Mouse (Mus musculus) CH12.LX (cell line): ENCODE measurements at regions not wholly inside any gene's neighbourhood (a gene's known extent, or its start where the extent isn't known, plus 50 kb on each side); places are given as distances from the start of the nearest gene placed in this dataset.

Experiments used
- DNase-seq: peaks from one replicate; pipeline ENCODE4 v3.0.0-alpha.2; 2013; ENCODE audit errors: extremely low read depth
- H3K27ac ChIP-seq: 2 replicates; pipeline ENCODE4 v1.5.1; 2012; ENCODE audit warnings: low read depth, mild to moderate bottlenecking, control low read depth, moderate library complexity; ENCODE audit not compliant: insufficient read depth
- H3K27me3 ChIP-seq: replicated peaks from 2 replicates; pipeline ENCODE3; 2012; ENCODE audit warnings: inconsistent platforms
- H3K36me3 ChIP-seq, 2 experiments: replicated peaks in 1 of 2; 2 replicates each; pipeline versions ENCODE3 to v1.6.1; 2012; ENCODE audit warnings: inconsistent platforms in 1 of 2, low read length in 1 of 2, mild to moderate bottlenecking in 1 of 2, mixed read lengths in 1 of 2, moderate library complexity in 1 of 2; ENCODE audit not compliant: control insufficient read depth in 1 of 2, insufficient read depth in 1 of 2
- H3K4me1 ChIP-seq, 2 experiments: 2 replicates each; pipeline ENCODE4 v1.6.1; 2012; ENCODE audit warnings: inconsistent platforms in 1 of 2, moderate library complexity in 1 of 2; ENCODE audit not compliant: insufficient read depth in 2 of 2, control insufficient read depth in 1 of 2
- H3K4me2 ChIP-seq: 2 replicates; pipeline ENCODE4 v1.6.1; 2012; ENCODE audit warnings: low read depth, mild to moderate bottlenecking, control low read depth; ENCODE audit not compliant: poor library complexity, insufficient read depth, severe bottlenecking
- H3K4me3 ChIP-seq, 3 experiments: fragments of 150-350 bp in 1 of 3; sonication (generic) in 1 of 3; replicated peaks in 1 of 3; 2 replicates each; pipeline versions ENCODE3 to v1.5.1; 2011 to 2012; ENCODE audit warnings: low read depth in 2 of 3, low read length in 2 of 3, mild to moderate bottlenecking in 2 of 3, moderate library complexity in 2 of 3, control low read depth in 1 of 3, improper control_type of control experiment in 1 of 3, inconsistent platforms in 1 of 3, mixed read lengths in 1 of 3; ENCODE audit not compliant: poor library complexity in 1 of 3
- H3K79me2 ChIP-seq: replicated peaks from 2 replicates; pipeline ENCODE4 v1.6.1; 2012; ENCODE audit warnings: mild to moderate bottlenecking, moderate library complexity; ENCODE audit not compliant: control insufficient read depth, poor library complexity, insufficient read depth, severe bottlenecking; ENCODE audit errors: extremely low read depth
- H3K9ac ChIP-seq: 2 replicates; pipeline ENCODE4 v1.6.1; 2012; ENCODE audit warnings: low read depth, mild to moderate bottlenecking, control low read depth, moderate library complexity; ENCODE audit not compliant: insufficient read depth
- H3K9me3 ChIP-seq: replicated peaks from 2 replicates; pipeline ENCODE3; 2012; ENCODE audit warnings: low read length, inconsistent platforms, mixed read lengths
- BHLHE40 ChIP-seq: IDR thresholded peaks from 2 replicates; pipeline ENCODE4 v1.6.1; 2011; ENCODE audit warnings: mild to moderate bottlenecking, low read depth, low read length, improper control_type of control experiment
- CHD2 ChIP-seq: IDR thresholded peaks from 2 replicates; pipeline ENCODE4 v1.6.1; 2011; ENCODE audit warnings: low read length, improper control_type of control experiment
- CTCF ChIP-seq, 2 experiments: IDR thresholded peaks in 1 of 2; conservative IDR thresholded peaks in 1 of 2; 2 replicates each; pipeline ENCODE4 v1.5.1; 2011 to 2012; ENCODE audit warnings: low read depth in 2 of 2, low read length in 2 of 2, improper control_type of control experiment in 1 of 2, inconsistent platforms in 1 of 2, mild to moderate bottlenecking in 1 of 2, moderate library complexity in 1 of 2
- ELF1 ChIP-seq: IDR thresholded peaks from 2 replicates; pipeline ENCODE4 v1.6.1; 2014; ENCODE audit warnings: low read depth, mild to moderate bottlenecking, inconsistent platforms, low read length, improper control_type of control experiment
- EP300 ChIP-seq: IDR thresholded peaks from 2 replicates; pipeline ENCODE4 v1.6.1; 2011; ENCODE audit warnings: low read length, improper control_type of control experiment
- HCFC1 ChIP-seq: IDR thresholded peaks from 2 replicates; pipeline ENCODE4 v1.6.1; 2012; ENCODE audit warnings: low read depth, mild to moderate bottlenecking, inconsistent platforms, low read length, improper control_type of control experiment
- IRF4 ChIP-seq: IDR thresholded peaks from 2 replicates; pipeline ENCODE4 v1.6.1; 2014; ENCODE audit warnings: low read depth, mild to moderate bottlenecking, inconsistent platforms, low read length, improper control_type of control experiment
- JUN ChIP-seq: IDR thresholded peaks from 2 replicates; pipeline ENCODE4 v1.6.1; 2011; ENCODE audit warnings: low read depth, mild to moderate bottlenecking, low read length, improper control_type of control experiment, moderate library complexity; ENCODE audit not compliant: insufficient read depth
- MAX ChIP-seq: IDR thresholded peaks from 2 replicates; pipeline ENCODE4 v1.6.1; 2011; ENCODE audit warnings: low read length, improper control_type of control experiment
- MAZ ChIP-seq: IDR thresholded peaks from 2 replicates; pipeline ENCODE4 v1.6.1; 2012; ENCODE audit warnings: low read depth, mild to moderate bottlenecking, inconsistent platforms, low read length, improper control_type of control experiment, moderate library complexity
- MEF2A ChIP-seq: IDR thresholded peaks from 2 replicates; pipeline ENCODE4 v1.6.1; 2014; ENCODE audit warnings: low read depth, mild to moderate bottlenecking, inconsistent platforms, low read length, improper control_type of control experiment, borderline replicate concordance
- MXI1 ChIP-seq: IDR thresholded peaks from 2 replicates; pipeline ENCODE4 v1.6.1; 2011; ENCODE audit warnings: mild to moderate bottlenecking, low read depth, low read length, improper control_type of control experiment
- MYC ChIP-seq: IDR thresholded peaks from 2 replicates; pipeline ENCODE4 v1.6.1; 2011; ENCODE audit warnings: low read depth, mild to moderate bottlenecking, improper control_type of control experiment, low read length
- NELFE ChIP-seq: IDR thresholded peaks from 2 replicates; pipeline ENCODE4 v1.6.1; 2011; ENCODE audit warnings: low read depth, low read length, improper control_type of control experiment
- NRF1 ChIP-seq: IDR thresholded peaks from 2 replicates; pipeline ENCODE4 v1.6.1; 2014; ENCODE audit warnings: low read depth, mild to moderate bottlenecking, inconsistent platforms, low read length, improper control_type of control experiment, moderate library complexity
- PAX5 ChIP-seq: IDR thresholded peaks from 2 replicates; pipeline ENCODE4 v1.6.1; 2012; ENCODE audit warnings: low read length, inconsistent platforms, mixed read lengths
- POLR2A ChIP-seq: IDR thresholded peaks from 2 replicates; pipeline ENCODE4 v1.6.1; 2011; ENCODE audit warnings: low read depth, mild to moderate bottlenecking, improper control_type of control experiment, low read length
- POLR2AphosphoS2 ChIP-seq: IDR thresholded peaks from 2 replicates; pipeline ENCODE4 v1.6.1; 2011; ENCODE audit warnings: low read depth, low read length, improper control_type of control experiment
- RAD21 ChIP-seq: IDR thresholded peaks from 2 replicates; pipeline ENCODE4 v1.6.1; 2011; ENCODE audit warnings: low read depth, mild to moderate bottlenecking, low read length, improper control_type of control experiment, moderate library complexity
- SIN3A ChIP-seq: IDR thresholded peaks from 2 replicates; pipeline ENCODE4 v1.6.1; 2012; ENCODE audit warnings: low read length, improper control_type of control experiment, inconsistent platforms
- TCF12 ChIP-seq: IDR thresholded peaks from 2 replicates; pipeline ENCODE4 v1.6.1; 2014; ENCODE audit warnings: low read depth, mild to moderate bottlenecking, inconsistent platforms, low read length, improper control_type of control experiment
- UBTF ChIP-seq: IDR thresholded peaks from 2 replicates; pipeline ENCODE4 v1.6.1; 2012; ENCODE audit warnings: low read depth, mild to moderate bottlenecking, inconsistent platforms, low read length, improper control_type of control experiment, moderate library complexity
- USF1 ChIP-seq: IDR thresholded peaks from 2 replicates; pipeline ENCODE4 v1.6.1; 2014; ENCODE audit warnings: low read depth, mild to moderate bottlenecking, inconsistent platforms, low read length, improper control_type of control experiment
- USF2 ChIP-seq: conservative IDR thresholded peaks from 2 replicates; pipeline ENCODE4 v1.6.1; 2011; ENCODE audit warnings: low read depth, low read length, improper control_type of control experiment
- ZC3H11A ChIP-seq: IDR thresholded peaks from 2 replicates; pipeline ENCODE4 v1.6.1; 2012; ENCODE audit warnings: low read depth, mild to moderate bottlenecking, inconsistent platforms, low read length, improper control_type of control experiment
- ZMIZ1 ChIP-seq: IDR thresholded peaks from 2 replicates; pipeline ENCODE4 v1.6.1; 2012; ENCODE audit warnings: low read depth, mild to moderate bottlenecking, inconsistent platforms, low read length, improper control_type of control experiment
- dilution Hi-C: fragments of 300-500 bp; cut with MboI; formaldehyde crosslinking; loops from 2 replicates; pipeline ENCODE4 v1.14.3; 2020; ENCODE audit warnings: low sequenced_read_pairs; ENCODE audit not compliant: extremely low pct_unique_long_range_greater_than_20kb, extremely low pct_ligation_motif_present
- in situ Hi-C: fragments of 300-500 bp; cut with MboI; formaldehyde crosslinking; loops from 3 replicates; pipeline ENCODE4 v1.14.3; 2019; ENCODE audit warnings: low sequenced_read_pairs, low pct_ligation_motif_present, low pct_unique_long_range_greater_than_20kb, mixed read lengths

DNA sequence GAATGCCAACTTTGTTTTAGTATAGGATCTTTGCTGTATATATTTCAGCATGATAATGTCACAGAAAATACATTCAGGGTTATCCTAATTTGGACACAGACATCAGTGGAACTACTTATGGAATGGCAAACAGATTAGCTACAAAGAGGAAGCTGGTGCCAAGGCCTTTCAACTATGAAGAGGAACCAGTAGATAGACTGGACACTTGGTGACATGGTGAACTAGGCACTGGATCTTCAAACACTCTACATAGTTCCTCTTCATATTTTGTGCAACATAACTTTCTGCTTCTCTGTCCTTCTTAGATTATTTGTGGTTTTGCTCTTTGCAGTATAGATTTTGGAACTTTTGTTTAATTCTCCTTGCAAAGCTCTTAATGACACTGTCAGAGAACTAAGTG, 85.4 kb upstream of the Lyplal1 start:
- Histone ChIP-seq H3K4me1 (no peaks in the 10 kb centered on the region), H3K9me3 (peaks cover 46% of the 10 kb centered on the region), H3K4me2 (no peak overlapping the region), H3K27me3 (no peaks in the 10 kb centered on the region), H3K9ac (no peak overlapping the region), H3K79me2 (no peaks in the 10 kb centered on the region), H3K36me3 (no peaks in the 10 kb centered on the region), H3K27ac (no peak overlapping the region), H3K4me3 (no peak overlapping the region)
- in situ Hi-C loops: no loop called here
- dilution Hi-C loops: no loop called here
- TF ChIP-seq MEF2A: no peak
- TF ChIP-seq RAD21: no peak
- no peak for TF ChIP-seq NELFE
- no peak for TF ChIP-seq MAZ
- TF ChIP-seq PAX5: no peak
- no peak for TF ChIP-seq POLR2A
- no peak for DNase-seq

DNA sequence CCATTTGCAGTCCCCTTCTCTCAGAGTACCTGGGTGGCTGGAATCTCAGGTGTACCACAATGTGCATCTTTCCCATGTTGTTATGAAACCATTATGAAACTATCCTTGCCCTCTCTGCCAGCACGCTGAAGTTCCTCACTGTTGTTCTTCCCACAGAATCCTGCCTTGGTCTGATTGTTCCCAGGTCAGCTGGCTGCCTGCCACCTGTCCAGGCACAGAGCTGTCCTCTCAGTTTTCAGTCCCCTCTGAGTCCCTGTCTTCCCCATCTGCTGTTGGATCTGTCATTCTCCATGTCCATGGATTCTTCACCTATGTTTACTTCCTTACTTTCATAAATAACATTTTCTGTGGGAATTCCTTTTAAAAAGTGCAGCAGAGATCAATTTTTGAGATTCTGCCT, 81.3 kb upstream of the Lyplal1 start:
- no peaks in the 10 kb centered on the region for H3K79me2 ChIP-seq
- peaks cover 49% of the 10 kb centered on the region for H3K9me3 ChIP-seq
- no peak overlapping the region for H3K4me2 ChIP-seq
- H3K36me3 ChIP-seq: no peaks in the 10 kb centered on the region
- H3K4me3 ChIP-seq: no peak overlapping the region
- DNase-seq: no peak
- H3K4me1 ChIP-seq: no peaks in the 10 kb centered on the region
- in situ Hi-C loops: no loop called here
- no peaks in the 10 kb centered on the region for H3K27me3 ChIP-seq
- H3K27ac ChIP-seq: no peak overlapping the region
- dilution Hi-C loops: no loop called here
- H3K9ac ChIP-seq: no peak overlapping the region
- TF ChIP-seq PAX5 (no peak), ELF1 (no peak), POLR2AphosphoS2 (no peak), NRF1 (no peak), RAD21 (no peak), IRF4 (no peak), BHLHE40 (no peak), JUN (no peak), EP300 (no peak)

DNA sequence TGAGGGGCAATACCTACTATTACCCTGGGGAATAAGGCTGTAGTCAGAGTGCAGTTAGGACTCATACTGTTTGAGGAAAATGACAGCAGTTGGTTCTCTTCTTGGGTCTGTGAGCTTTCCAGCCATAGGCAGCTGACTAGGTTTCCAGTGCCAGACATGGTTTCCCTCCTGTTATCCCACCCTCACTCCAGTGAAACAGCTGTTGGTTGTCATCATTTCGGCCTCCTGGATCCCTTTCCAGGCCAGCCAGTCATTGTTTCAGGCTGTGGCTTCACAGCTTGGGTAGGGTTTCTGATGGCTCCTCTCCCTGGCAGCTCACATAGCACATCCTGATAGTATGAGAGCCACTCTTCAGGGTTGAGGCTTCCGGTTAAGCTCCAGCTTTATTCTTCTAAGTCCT, 79.9 kb upstream of the Lyplal1 start:
- dilution Hi-C loops (no loop called here), in situ Hi-C loops (no loop called here)
- H3K9ac ChIP-seq: no peak overlapping the region
- no peak overlapping the region for H3K4me3 ChIP-seq
- H3K4me2 ChIP-seq: no peak overlapping the region
- no peak for TF ChIP-seq EP300
- no peak for TF ChIP-seq MYC
- no peak for TF ChIP-seq MAX
- no peak for TF ChIP-seq UBTF
- no peak for TF ChIP-seq PAX5
- no peak for TF ChIP-seq USF1
- no peak for TF ChIP-seq USF2
- TF ChIP-seq CHD2: no peak
- TF ChIP-seq ELF1: no peak
- TF ChIP-seq MEF2A: no peak
- TF ChIP-seq ZC3H11A: no peak
- TF ChIP-seq ZMIZ1: no peak
- TF ChIP-seq BHLHE40: no peak
- no peak for TF ChIP-seq MXI1
- no peak for TF ChIP-seq POLR2A
- no peak for TF ChIP-seq HCFC1
- TF ChIP-seq SIN3A: no peak
- TF ChIP-seq TCF12: no peak
- TF ChIP-seq CTCF (conservative IDR thresholded peaks at IDR 0.05 in 1 of 2, IDR thresholded peaks at IDR 0.05 in 1 of 2; ENCODE audit: low read depth in 2 of 2, low read length in 2 of 2): no peak
- H3K27ac ChIP-seq: no peak overlapping the region
- no peaks in the 10 kb centered on the region for H3K36me3 ChIP-seq
- H3K27me3 ChIP-seq: no peaks in the 10 kb centered on the region
- H3K4me1 ChIP-seq: no peaks in the 10 kb centered on the region
- peaks cover 52% of the 10 kb centered on the region for H3K9me3 ChIP-seq
- no peaks in the 10 kb centered on the region for H3K79me2 ChIP-seq
- no peak for DNase-seq
